Mouse (Mus musculus): Measurements from ENCODE around the gene Usp28.
A peak's percentile ranks its signal among the peaks of the same experiment; 100 is the strongest.
"Not testable (repeated sequence)": the region's sequence is repeated elsewhere in the genome, so short reads cannot be mapped to it uniquely, and the experiment has no call there.

The Usp28 gene

GRCm38 (mm10) chr9:48984845-48985707, at the start of gene Usp28:
Gene Usp28 (plus strand): TSS chr9:48985375.
- peak; percentile 99 for DNase-seq

GRCm38 (mm10) chr9:48942349-48942748, 42.8 kb upstream of the Usp28 start:
- DNase-seq: no peak

GRCm38 (mm10) chr9:48947565-48947964, 37.6 kb upstream of the Usp28 start:
- DNase-seq: no peak

GRCm38 (mm10) chr9:48961314-48961713, 23.9 kb upstream of the Usp28 start:
- DNase-seq: no peak

- DNase-seq: no peak
Measured at GRCm38 (mm10) chr9:48962131-48962530, 23.0 kb upstream of the Usp28 start.

GRCm38 (mm10) chr9:48964587-48965040, 20.6 kb upstream of the Usp28 start, which contains the start of gene Htr3b:
Gene Htr3b (minus strand): TSS chr9:48964990.
- DNase-seq: no peak

- peak in 1 of 2 experiments; percentile 16 for DNase-seq
Measured at GRCm38 (mm10) chr9:48972494-48972893, 12.7 kb upstream of the Usp28 start.

- no peak for DNase-seq
Measured at GRCm38 (mm10) chr9:48976661-48977355, 8.4 kb upstream of the Usp28 start.

GRCm38 (mm10) chr9:48980371-48980770, 4.8 kb upstream of the Usp28 start:
- DNase-seq: no peak

- DNase-seq: no peak
Measured at GRCm38 (mm10) chr9:48980781-48981180, 4.4 kb upstream of the Usp28 start.

- no peak for DNase-seq
Measured at GRCm38 (mm10) chr9:48981827-48982226, 3.3 kb upstream of the Usp28 start.

GRCm38 (mm10) chr9:48983801-48984200, 1.4 kb upstream of the Usp28 start:
- DNase-seq: not testable (repeated sequence)

GRCm38 (mm10) chr9:48984320-48984844, 793 bp upstream of the Usp28 start:
- DNase-seq: no peak

GRCm38 (mm10) chr9:48985708-48986088, 523 bp downstream of the Usp28 start:
- DNase-seq: no peak

- DNase-seq: peak in 1 of 2 experiments; percentile 14
Measured at GRCm38 (mm10) chr9:48986616-48987141, 1.5 kb downstream of the Usp28 start.

GRCm38 (mm10) chr9:48987201-48988101, 2.3 kb downstream of the Usp28 start:
- no peak for DNase-seq

GRCm38 (mm10) chr9:48991671-48992070, 6.5 kb downstream of the Usp28 start:
- no peak for DNase-seq

GRCm38 (mm10) chr9:48994779-48995178, 9.6 kb downstream of the Usp28 start:
- DNase-seq: no peak

GRCm38 (mm10) chr9:48995735-48996134, 10.6 kb downstream of the Usp28 start:
- DNase-seq: no peak

GRCm38 (mm10) chr9:48999256-48999655, 14.1 kb downstream of the Usp28 start:
- DNase-seq: no peak

GRCm38 (mm10) chr9:49015824-49016223, 30.6 kb downstream of the Usp28 start:
- no peak for DNase-seq

GRCm38 (mm10) chr9:49021289-49021688, 36.1 kb downstream of the Usp28 start:
- DNase-seq: no peak
